ENCODE assay signal across 31 mouse cellular contexts in the genomic region with DNA sequence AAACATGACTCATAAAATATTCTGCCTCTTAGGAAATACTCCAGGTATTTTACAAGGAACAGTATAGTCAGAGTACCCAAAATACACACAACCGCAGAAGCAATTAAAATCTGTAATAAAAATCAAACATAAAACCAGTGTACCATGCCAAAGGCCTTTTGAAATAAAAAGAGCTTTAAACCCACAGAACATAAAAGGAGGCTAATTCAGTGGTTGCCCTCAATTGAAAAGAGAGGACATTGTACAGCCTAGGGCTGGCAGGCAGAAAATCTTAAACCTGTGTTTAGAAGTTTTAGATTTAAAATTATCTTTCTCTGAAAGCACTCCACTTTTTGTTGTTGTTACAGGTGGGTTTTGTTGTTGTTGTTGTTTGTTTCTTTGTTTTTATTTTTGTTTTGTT.
DNase-seq lines count a peak whose midpoint lies in the region; ATAC-seq and TF ChIP-seq lines count a peak whose summit lies in the region.
"Had no signal": no experiment of that assay in that cellular context is flagged by ENCODE, and none has a peak within 500 bp of the region (broad histone marks: within the 10 kb centered on the region; RNA-seq: fewer than 3 reads in every experiment).

No protein-coding gene starts in this region.

- DNase-seq in kidney, postnatal 36 days: no peak
- no peak for DNase-seq in limb, embryonic 10.5 days (ENCODE audit: low spot score)
- DNase-seq in brain, embryonic 14.5 days (ENCODE audit: low read depth): peak; percentile 10
- no peak for DNase-seq in limb, embryonic 14.5 days (ENCODE audit: low spot score)
- no peak for DNase-seq in adrenal gland, postnatal 25 days
- DNase-seq: adrenal gland, postnatal 10 days; B cell, adult 2 months; cerebellum, adult 11-12 months; cerebellum, adult 8-10 months; cerebellum, postnatal 10 days; cerebellum, postnatal 36 days; embryo, embryonic 11 days; forebrain, postnatal 0 days; gastrocnemius, adult 2 months; gastrocnemius, postnatal 14 days; heart, adult 18-20 months; heart, postnatal 10 days; heart, postnatal 4 days had no signal

- no peak overlapping the region for H3K4me2 ChIP-seq in kidney, embryonic 15.5 days
- H3K4me2 ChIP-seq in limb, embryonic 12.5 days: no peak overlapping the region
- no peak overlapping the region for H3K4me2 ChIP-seq in limb, embryonic 14.5 days (replicated peaks; ENCODE audit: low read depth, low read length, severe bottlenecking)
- H3K4me2 ChIP-seq: embryonic facial prominence, embryonic 13.5 days; forebrain, embryonic 13.5 days; heart, embryonic 12.5 days; heart, embryonic 15.5 days; hindbrain, embryonic 14.5 days had no signal

- H3K4me3 ChIP-seq in kidney, embryonic 15.5 days (replicated peaks): no peak overlapping the region
- no peak overlapping the region for H3K4me3 ChIP-seq in limb, embryonic 12.5 days (replicated peaks)
- no peak overlapping the region for H3K4me3 ChIP-seq in limb, embryonic 10.5 days
- H3K4me3 ChIP-seq in limb, embryonic 14.5 days (replicated peaks; ENCODE audit: low read length): no peak overlapping the region
- H3K4me3 ChIP-seq: embryonic facial prominence, embryonic 10.5 days; embryonic facial prominence, embryonic 13.5 days; erythroblast, embryonic 14.5 days; forebrain, embryonic 13.5 days; gastrocnemius, adult 2 months; heart, embryonic 12.5 days; heart, embryonic 15.5 days had no signal

- H3K36me3 ChIP-seq in kidney, embryonic 15.5 days: no peaks in the 10 kb centered on the region
- H3K36me3 ChIP-seq in limb, embryonic 12.5 days: no peaks in the 10 kb centered on the region
- no peaks in the 10 kb centered on the region for H3K36me3 ChIP-seq in limb, embryonic 10.5 days
- H3K36me3 ChIP-seq in limb, embryonic 14.5 days (ENCODE audit: control insufficient read depth, insufficient read depth, low read length): no peaks in the 10 kb centered on the region
- H3K36me3 ChIP-seq: embryonic facial prominence, embryonic 10.5 days; embryonic facial prominence, embryonic 13.5 days; G1E; heart, embryonic 12.5 days; heart, embryonic 15.5 days had no signal

- 0 out of 2 replicates have a peak, but pooled peaks have one; percentile 15 for ATAC-seq in kidney, embryonic 15.5 days (replicated peaks; ENCODE audit: low FRiP score)
- peak; percentile 26; the same call in 1 of the 2 replicates for ATAC-seq in limb, embryonic 12.5 days (ENCODE audit: insufficient number of reproducible peaks, insufficient read depth, low FRiP score, low TSS enrichment, low read depth)
- peak; percentile 44; the same call in 1 of the 2 replicates for ATAC-seq in limb, embryonic 14.5 days (ENCODE audit: low FRiP score, low read depth)
- ATAC-seq: forebrain, embryonic 13.5 days; forebrain, postnatal 0 days; hindbrain, postnatal 0 days; Patski had no signal

- H3K27me3 ChIP-seq in kidney, embryonic 15.5 days: no peaks in the 10 kb centered on the region
- H3K27me3 ChIP-seq in limb, embryonic 12.5 days: no peaks in the 10 kb centered on the region
- no peaks in the 10 kb centered on the region for H3K27me3 ChIP-seq in limb, embryonic 10.5 days (ENCODE audit: low read depth, poor library complexity, severe bottlenecking)
- H3K27me3 ChIP-seq in limb, embryonic 14.5 days (ENCODE audit: control insufficient read depth, insufficient read depth, low read length): no peaks in the 10 kb centered on the region; the same call in 1 of the 2 replicates
- H3K27me3 ChIP-seq: CH12.LX; embryonic facial prominence, embryonic 13.5 days; forebrain, embryonic 13.5 days; heart, embryonic 12.5 days; heart, embryonic 15.5 days; Patski had no signal

- 49% methylated on average over 1 of the region's 1 CpGs for WGBS in kidney, embryonic 15.5 days
- WGBS in limb, embryonic 12.5 days: 31% methylated on average over 1 of the region's 1 CpGs
- 80% methylated on average over 1 of the region's 1 CpGs for WGBS in limb, embryonic 10.5 days
- 35% methylated on average over 1 of the region's 1 CpGs for whole genome bisulfite sequencing in limb, embryonic 14.5 days

- H3K9ac ChIP-seq in kidney, embryonic 15.5 days: no peak overlapping the region
- H3K9ac ChIP-seq in limb, embryonic 12.5 days (replicated peaks): no peak overlapping the region
- H3K9ac ChIP-seq in limb, embryonic 14.5 days (ENCODE audit: low read depth, low read length, severe bottlenecking): no peak overlapping the region
- H3K9ac ChIP-seq: embryonic facial prominence, embryonic 13.5 days; forebrain, embryonic 13.5 days; forebrain, postnatal 0 days; heart, embryonic 12.5 days; heart, embryonic 15.5 days; hindbrain, embryonic 14.5 days had no signal

- H3K4me1 ChIP-seq in kidney, embryonic 15.5 days: no peaks in the 10 kb centered on the region
- no peaks in the 10 kb centered on the region for H3K4me1 ChIP-seq in limb, embryonic 12.5 days (replicated peaks)
- no peaks in the 10 kb centered on the region for H3K4me1 ChIP-seq in limb, embryonic 10.5 days
- no peaks in the 10 kb centered on the region for H3K4me1 ChIP-seq in limb, embryonic 14.5 days (ENCODE audit: control insufficient read depth, insufficient read depth, low read length)
- H3K4me1 ChIP-seq: embryonic facial prominence, embryonic 10.5 days; embryonic facial prominence, embryonic 13.5 days; forebrain, embryonic 13.5 days; heart, embryonic 12.5 days; heart, embryonic 15.5 days had no signal

- no peak for TF ChIP-seq POLR2A in brain, embryonic 14.5 days (IDR thresholded peaks at IDR 0.05; ENCODE audit: borderline replicate concordance, extremely low read depth, insufficient read depth, insufficient read length, poor library complexity, severe bottlenecking)
- TF ChIP-seq POLR2A in limb, embryonic 14.5 days (IDR thresholded peaks at IDR 0.05; ENCODE audit: borderline replicate concordance, extremely low read depth, insufficient read depth, insufficient read length): no peak

- H3K27ac ChIP-seq in kidney, embryonic 15.5 days: no peak overlapping the region
- H3K27ac ChIP-seq in limb, embryonic 12.5 days: no peak overlapping the region
- H3K27ac ChIP-seq in limb, embryonic 10.5 days: no peak overlapping the region
- no peak overlapping the region for H3K27ac ChIP-seq in limb, embryonic 14.5 days (replicated peaks; ENCODE audit: low read depth, low read length)
- H3K27ac ChIP-seq: embryonic facial prominence, embryonic 10.5 days; embryonic facial prominence, embryonic 13.5 days; forebrain, embryonic 13.5 days; gastrocnemius, adult 2 months; heart, embryonic 15.5 days; hindbrain, embryonic 14.5 days; hindbrain, postnatal 0 days had no signal

- no peaks in the 10 kb centered on the region for H3K9me3 ChIP-seq in kidney, embryonic 15.5 days (replicated peaks)
- H3K9me3 ChIP-seq in limb, embryonic 12.5 days: no peaks in the 10 kb centered on the region
- H3K9me3 ChIP-seq in limb, embryonic 10.5 days (replicated peaks): no peaks in the 10 kb centered on the region
- no peaks in the 10 kb centered on the region for H3K9me3 ChIP-seq in limb, embryonic 14.5 days (ENCODE audit: control insufficient read depth, low read length)
- H3K9me3 ChIP-seq: embryonic facial prominence, embryonic 13.5 days; forebrain, embryonic 13.5 days; G1E; heart, embryonic 12.5 days; heart, embryonic 15.5 days had no signal

- no peak for TF ChIP-seq CTCF in brain, embryonic 14.5 days (IDR thresholded peaks at IDR 0.05; ENCODE audit: borderline replicate concordance, extremely low read depth, insufficient read depth, insufficient read length)
